Mouse (Mus musculus): Measurements from ENCODE around the gene Grasp. TPM values are rescaled to one million over a fixed set of nuclear protein-coding genes. Genes with fewer than 3 reads are reported as not detected.

The Grasp gene
- polyA plus RNA-seq, 1 experiment from 2014 or later: 0.95 TPM

GRCm38 (mm10) chr15:101216036-101216435, 8.0 kb upstream of the Grasp start:
- no peak for ATAC-seq
- H3K9ac ChIP-seq (ENCODE audit: low read depth, low read length): no peak overlapping the region
- H3K27ac ChIP-seq (ENCODE audit: low read length): no peak overlapping the region
- no peaks in the 10 kb centered on the region for H3K27me3 ChIP-seq (ENCODE audit: control insufficient read depth, insufficient read depth, low read depth, low read length)
- peaks cover 12% of the 10 kb centered on the region; the same call in 1 of the 2 replicates for H3K36me3 ChIP-seq (ENCODE audit: control insufficient read depth, insufficient read depth, low read length)
- no peaks in the 10 kb centered on the region; the same call in 1 of the 2 replicates for H3K4me1 ChIP-seq (ENCODE audit: control insufficient read depth, insufficient read depth, low read length)
- no peak overlapping the region for H3K4me2 ChIP-seq (ENCODE audit: low read length)
- WGBS: 78% methylated on average over 4 of the region's 4 CpGs
- no peaks in the 10 kb centered on the region for H3K9me3 ChIP-seq (replicated peaks; ENCODE audit: control insufficient read depth, low read length, poor library complexity, severe bottlenecking)
- H3K4me3 ChIP-seq (ENCODE audit: low read depth, low read length): no peak overlapping the region

- ATAC-seq: no peak
- no peak overlapping the region for H3K4me3 ChIP-seq (ENCODE audit: low read depth, low read length)
- H3K27me3 ChIP-seq (ENCODE audit: control insufficient read depth, insufficient read depth, low read depth, low read length): no peaks in the 10 kb centered on the region
- H3K27ac ChIP-seq (ENCODE audit: low read length): no peak overlapping the region
- no peaks in the 10 kb centered on the region for H3K9me3 ChIP-seq (replicated peaks; ENCODE audit: control insufficient read depth, low read length, poor library complexity, severe bottlenecking)
- H3K4me2 ChIP-seq (ENCODE audit: low read length): no peak overlapping the region
- H3K9ac ChIP-seq (ENCODE audit: low read depth, low read length): no peak overlapping the region
- 3% methylated on average over 8 of the region's 8 CpGs for WGBS
- H3K4me1 ChIP-seq (ENCODE audit: control insufficient read depth, insufficient read depth, low read length): peaks cover 9% of the 10 kb centered on the region
- no peaks in the 10 kb centered on the region for H3K36me3 ChIP-seq (ENCODE audit: control insufficient read depth, insufficient read depth, low read length)
These were observed 3.1 kb upstream of the Grasp start for GRCm38 (mm10) chr15:101220905-101221297.

GRCm38 (mm10) chr15:101221298-101222104, 2.5 kb upstream of the Grasp start:
- no peak for ATAC-seq
- no peak overlapping the region for H3K4me3 ChIP-seq (ENCODE audit: low read depth, low read length)
- H3K9me3 ChIP-seq (replicated peaks; ENCODE audit: control insufficient read depth, low read length, poor library complexity, severe bottlenecking): no peaks in the 10 kb centered on the region
- H3K9ac ChIP-seq (ENCODE audit: low read depth, low read length): no peak overlapping the region
- WGBS: 3% methylated on average over 14 of the region's 14 CpGs
- peaks cover 9% of the 10 kb centered on the region for H3K4me1 ChIP-seq (ENCODE audit: control insufficient read depth, insufficient read depth, low read length)
- no peak overlapping the region for H3K27ac ChIP-seq (ENCODE audit: low read length)
- 0 out of 2 replicates have a peak overlapping the region, but pooled peaks have one; percentile 10 for H3K4me2 ChIP-seq (ENCODE audit: low read length)
- H3K27me3 ChIP-seq (ENCODE audit: control insufficient read depth, insufficient read depth, low read depth, low read length): no peaks in the 10 kb centered on the region
- no peaks in the 10 kb centered on the region for H3K36me3 ChIP-seq (ENCODE audit: control insufficient read depth, insufficient read depth, low read length)

GRCm38 (mm10) chr15:101222897-101223482, 998 bp upstream of the Grasp start:
- Histone ChIP-seq H3K9ac (ENCODE audit: low read depth, low read length) (no peak overlapping the region; the same call in 1 of the 2 replicates), H3K27ac (ENCODE audit: low read length) (no peak overlapping the region), H3K4me2 (ENCODE audit: low read length) (peak overlapping the region; percentile 85; the same call in 1 of the 2 replicates), H3K36me3 (ENCODE audit: control insufficient read depth, insufficient read depth, low read length) (no peaks in the 10 kb centered on the region), H3K4me1 (ENCODE audit: control insufficient read depth, insufficient read depth, low read length) (peaks cover 9% of the 10 kb centered on the region), H3K27me3 (ENCODE audit: control insufficient read depth, insufficient read depth, low read depth, low read length) (no peaks in the 10 kb centered on the region), H3K4me3 (ENCODE audit: low read depth, low read length) (no peak overlapping the region), H3K9me3 (replicated peaks; ENCODE audit: control insufficient read depth, low read length, poor library complexity, severe bottlenecking) (no peaks in the 10 kb centered on the region)
- 35% methylated on average over 13 of the region's 13 CpGs for WGBS
- ATAC-seq: 0 out of 2 replicates have a peak, but pooled peaks have one; percentile 30

- peaks cover 9% of the 10 kb centered on the region for H3K4me1 ChIP-seq (ENCODE audit: control insufficient read depth, insufficient read depth, low read length)
- peak overlapping the region; percentile 77 for H3K9ac ChIP-seq (ENCODE audit: low read depth, low read length)
- no peaks in the 10 kb centered on the region for H3K9me3 ChIP-seq (replicated peaks; ENCODE audit: control insufficient read depth, low read length, poor library complexity, severe bottlenecking)
- peak overlapping the region; percentile 85 for H3K4me2 ChIP-seq (ENCODE audit: low read length)
- no peaks in the 10 kb centered on the region for H3K36me3 ChIP-seq (ENCODE audit: control insufficient read depth, insufficient read depth, low read length)
- no peak overlapping the region for H3K27ac ChIP-seq (ENCODE audit: low read length)
- ATAC-seq: peak; percentile 22
- H3K27me3 ChIP-seq (ENCODE audit: control insufficient read depth, insufficient read depth, low read depth, low read length): no peaks in the 10 kb centered on the region
- 10% methylated on average over 5 of the region's 5 CpGs for WGBS
- peak overlapping the region; percentile 61 for H3K4me3 ChIP-seq (ENCODE audit: low read depth, low read length)
These were observed 392 bp upstream of the Grasp start for GRCm38 (mm10) chr15:101223596-101223995.

GRCm38 (mm10) chr15:101224977-101225376, 989 bp downstream of the Grasp start:
- Histone ChIP-seq H3K4me1 (ENCODE audit: control insufficient read depth, insufficient read depth, low read length) (peaks cover 9% of the 10 kb centered on the region), H3K9ac (ENCODE audit: low read depth, low read length) (peak overlapping the region; percentile 77), H3K36me3 (ENCODE audit: control insufficient read depth, insufficient read depth, low read length) (no peaks in the 10 kb centered on the region), H3K27ac (ENCODE audit: low read length) (0 out of 2 replicates have a peak overlapping the region, but pooled peaks have one; percentile 9), H3K9me3 (replicated peaks; ENCODE audit: control insufficient read depth, low read length, poor library complexity, severe bottlenecking) (no peaks in the 10 kb centered on the region), H3K4me3 (ENCODE audit: low read depth, low read length) (peak overlapping the region; percentile 61), H3K27me3 (ENCODE audit: control insufficient read depth, insufficient read depth, low read depth, low read length) (no peaks in the 10 kb centered on the region), H3K4me2 (ENCODE audit: low read length) (peak overlapping the region; percentile 85)
- 6% methylated on average over 14 of the region's 14 CpGs for WGBS
- ATAC-seq: no peak

GRCm38 (mm10) chr15:101227971-101228370, 4.0 kb downstream of the Grasp start:
- Histone ChIP-seq H3K9me3 (replicated peaks; ENCODE audit: control insufficient read depth, low read length, poor library complexity, severe bottlenecking) (no peaks in the 10 kb centered on the region), H3K9ac (ENCODE audit: low read depth, low read length) (no peak overlapping the region), H3K36me3 (ENCODE audit: control insufficient read depth, insufficient read depth, low read length) (no peaks in the 10 kb centered on the region; the same call in 1 of the 2 replicates), H3K27ac (ENCODE audit: low read length) (no peak overlapping the region), H3K27me3 (ENCODE audit: control insufficient read depth, insufficient read depth, low read depth, low read length) (no peaks in the 10 kb centered on the region), H3K4me2 (ENCODE audit: low read length) (no peak overlapping the region), H3K4me1 (ENCODE audit: control insufficient read depth, insufficient read depth, low read length) (peaks cover 7% of the 10 kb centered on the region), H3K4me3 (ENCODE audit: low read depth, low read length) (no peak overlapping the region)
- 15% methylated on average over 6 of the region's 7 CpGs for WGBS
- no peak for ATAC-seq

GRCm38 (mm10) chr15:101228866-101229590, 5.0 kb downstream of the Grasp start:
- Histone ChIP-seq H3K4me3 (ENCODE audit: low read depth, low read length) (no peak overlapping the region), H3K4me2 (ENCODE audit: low read length) (no peak overlapping the region), H3K9me3 (replicated peaks; ENCODE audit: control insufficient read depth, low read length, poor library complexity, severe bottlenecking) (no peaks in the 10 kb centered on the region), H3K9ac (ENCODE audit: low read depth, low read length) (no peak overlapping the region), H3K4me1 (ENCODE audit: control insufficient read depth, insufficient read depth, low read length) (no peaks in the 10 kb centered on the region; the same call in 1 of the 2 replicates), H3K27ac (ENCODE audit: low read length) (no peak overlapping the region), H3K27me3 (ENCODE audit: control insufficient read depth, insufficient read depth, low read depth, low read length) (no peaks in the 10 kb centered on the region), H3K36me3 (ENCODE audit: control insufficient read depth, insufficient read depth, low read length) (no peaks in the 10 kb centered on the region; the same call in 1 of the 2 replicates)
- no peak for ATAC-seq
- WGBS: 88% methylated on average over 21 of the region's 21 CpGs
